ENCODE assay signal across 8 mouse cellular contexts in the genomic region with DNA sequence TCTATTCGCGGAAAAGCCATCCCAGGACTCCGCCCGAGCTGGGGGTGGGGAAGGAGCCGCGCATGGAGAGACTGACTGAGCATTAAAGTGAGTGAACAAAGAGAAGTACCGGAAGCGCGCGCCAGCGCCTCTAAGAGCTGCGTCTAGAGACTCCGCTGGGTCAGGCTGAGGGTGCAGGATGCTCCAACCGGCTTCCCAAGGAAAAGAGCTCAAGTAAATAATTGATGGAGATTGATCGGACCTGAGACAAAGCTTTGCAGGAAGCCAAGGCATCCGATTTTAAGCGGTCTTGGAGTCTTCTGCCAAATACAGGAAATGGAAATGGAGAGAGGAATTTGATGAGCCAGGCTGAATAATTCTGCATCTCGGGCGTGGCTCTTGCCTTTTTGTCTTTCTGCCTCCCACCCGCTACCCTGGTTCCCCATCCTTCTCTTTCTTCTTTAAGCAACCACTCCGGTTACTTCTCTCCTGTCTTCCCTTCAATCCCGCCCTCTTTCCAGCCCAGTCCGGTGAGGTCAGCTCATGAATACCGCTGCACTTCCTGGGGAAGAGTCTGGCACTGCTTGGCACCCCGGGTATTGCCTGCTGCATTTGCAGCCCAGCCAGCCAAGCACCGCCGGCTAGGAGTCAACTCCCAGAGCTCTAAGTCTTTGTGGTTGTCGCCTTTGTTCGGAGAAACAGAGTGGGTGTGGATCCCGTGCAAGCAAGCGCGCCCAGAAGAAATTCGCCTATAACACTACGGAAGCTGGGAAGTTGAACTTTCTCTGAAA. TPM values are rescaled to one million over a fixed set of nuclear protein-coding genes. Genes with fewer than 3 reads are reported as not detected.
A peak's percentile ranks its signal among the peaks of the same experiment; 100 is the strongest.
DNase-seq lines count a peak whose midpoint lies in the region; ATAC-seq and TF ChIP-seq lines count a peak whose summit lies in the region.

A gene (plus strand): TSS at position 274 of the 770 bp plus-strand sequence.

- H3K27me3 ChIP-seq in liver, embryonic 12.5 days (replicated peaks) = peaks cover 56% of the 10 kb centered on the region
- peaks cover 49% of the 10 kb centered on the region for H3K27me3 ChIP-seq in liver, postnatal 0 days (ENCODE audit: insufficient read depth, low read length)
- no peaks in the 10 kb centered on the region for H3K27me3 ChIP-seq in hindbrain, embryonic 13.5 days
- peaks cover 64% of the 10 kb centered on the region for H3K27me3 ChIP-seq in limb, embryonic 13.5 days

- 2% methylated on average over 34 of the region's 34 CpGs for WGBS in liver, embryonic 12.5 days (ENCODE audit: insufficient replicate concordance)
- WGBS in liver, postnatal 0 days (ENCODE audit: insufficient replicate concordance) = 3% methylated on average over 34 of the region's 34 CpGs
- WGBS in hindbrain, embryonic 13.5 days = under 1% methylated on average over 34 of the region's 34 CpGs
- WGBS in limb, embryonic 13.5 days = under 1% methylated on average over 34 of the region's 34 CpGs

- peaks cover 6% of the 10 kb centered on the region; the same call in 1 of the 2 replicates for H3K4me1 ChIP-seq in liver, embryonic 12.5 days
- peaks cover 10% of the 10 kb centered on the region for H3K4me1 ChIP-seq in liver, postnatal 0 days (ENCODE audit: insufficient read depth)
- no peaks in the 10 kb centered on the region for H3K4me1 ChIP-seq in cortical plate, adult 2 months (ENCODE audit: control insufficient read depth, insufficient read depth, low read length)
- H3K4me1 ChIP-seq in hindbrain, embryonic 13.5 days (replicated peaks) = peaks cover 33% of the 10 kb centered on the region
- H3K4me1 ChIP-seq in limb, embryonic 13.5 days = peaks cover 30% of the 10 kb centered on the region

- H3K4me3 ChIP-seq in liver, embryonic 12.5 days = peak within 1 kb of the TSS; percentile 12; the same call in 1 of the 2 replicates
- no peak within 1 kb of the TSS for H3K4me3 ChIP-seq in liver, postnatal 0 days (ENCODE audit: low read depth, low read length)
- H3K4me3 ChIP-seq in cortical plate, adult 2 months (ENCODE audit: insufficient read depth, low read length) = peak within 1 kb of the TSS; percentile 44
- peak within 1 kb of the TSS; percentile 84 for H3K4me3 ChIP-seq in hindbrain, embryonic 13.5 days
- peak within 1 kb of the TSS; percentile 33 for H3K4me3 ChIP-seq in limb, embryonic 13.5 days

- H3K4me2 ChIP-seq in liver, embryonic 12.5 days = peak within 1 kb of the TSS; percentile 29
- H3K4me2 ChIP-seq in liver, postnatal 0 days (ENCODE audit: low read depth, low read length) = no peak within 1 kb of the TSS
- peak within 1 kb of the TSS; percentile 93 for H3K4me2 ChIP-seq in hindbrain, embryonic 13.5 days
- H3K4me2 ChIP-seq in limb, embryonic 13.5 days (replicated peaks) = peak within 1 kb of the TSS; percentile 56

- no peak for TF ChIP-seq EP300 in liver, postnatal 0 days (IDR thresholded peaks at IDR 0.05; ENCODE audit: low read depth)

- ATAC-seq in liver, embryonic 12.5 days = no peak
- ATAC-seq in liver, postnatal 0 days = no peak
- peak; percentile 86 for ATAC-seq in hindbrain, embryonic 13.5 days (ENCODE audit: low FRiP score)
- no peak for ATAC-seq in limb, embryonic 13.5 days (ENCODE audit: low FRiP score, low read depth)

- DNase-seq in liver, postnatal 0 days = no peak
- DNase-seq in right cerebral cortex, postnatal 36 days (ENCODE audit: low spot score in 2 of 2) = peak; percentile 47 to 50
- no peak for DNase-seq in thymus, postnatal 10 days (ENCODE audit: low spot score in 2 of 2)
- DNase-seq in heart, postnatal 14 days = no peak

- intact Hi-C loops in heart, postnatal 14 days (cut with DNase I) = no loop called here

- H3K36me3 ChIP-seq in liver, embryonic 12.5 days = no peaks in the 10 kb centered on the region
- no peaks in the 10 kb centered on the region for H3K36me3 ChIP-seq in liver, postnatal 0 days (replicated peaks; ENCODE audit: insufficient read depth, low read length)
- no peaks in the 10 kb centered on the region for H3K36me3 ChIP-seq in hindbrain, embryonic 13.5 days
- H3K36me3 ChIP-seq in limb, embryonic 13.5 days = no peaks in the 10 kb centered on the region

- no peak within 1 kb of the TSS for H3K9ac ChIP-seq in liver, embryonic 12.5 days
- no peak within 1 kb of the TSS for H3K9ac ChIP-seq in liver, postnatal 0 days (replicated peaks)
- peak within 1 kb of the TSS; percentile 96 for H3K9ac ChIP-seq in hindbrain, embryonic 13.5 days
- H3K9ac ChIP-seq in limb, embryonic 13.5 days = no peak within 1 kb of the TSS

- no peaks in the 10 kb centered on the region for H3K9me3 ChIP-seq in liver, embryonic 12.5 days (replicated peaks)
- H3K9me3 ChIP-seq in liver, postnatal 0 days (ENCODE audit: low read length) = no peaks in the 10 kb centered on the region
- H3K9me3 ChIP-seq in hindbrain, embryonic 13.5 days = no peaks in the 10 kb centered on the region
- H3K9me3 ChIP-seq in limb, embryonic 13.5 days = no peaks in the 10 kb centered on the region

- no peak within 1 kb of the TSS for H3K27ac ChIP-seq in liver, embryonic 12.5 days
- no peak within 1 kb of the TSS for H3K27ac ChIP-seq in liver, postnatal 0 days (ENCODE audit: low read depth)
- H3K27ac ChIP-seq in cortical plate, adult 2 months (ENCODE audit: insufficient read depth, low read length) = no peak within 1 kb of the TSS
- peak within 1 kb of the TSS; percentile 99 for H3K27ac ChIP-seq in hindbrain, embryonic 13.5 days
- no peak within 1 kb of the TSS for H3K27ac ChIP-seq in limb, embryonic 13.5 days

- TF ChIP-seq CTCF in liver, postnatal 0 days (IDR thresholded peaks at IDR 0.05; ENCODE audit: low read depth) = no peak
- TF ChIP-seq CTCF in cortical plate, adult 2 months (IDR thresholded peaks at IDR 0.05; ENCODE audit: extremely low read depth, insufficient read depth, low read length) = no peak

- TF ChIP-seq POLR2A in cortical plate, adult 2 months (IDR thresholded peaks at IDR 0.05; ENCODE audit: extremely low read depth, insufficient read depth, low read length) = no peak; the same call in 1 of the 2 replicates

RNA-seq across cellular contexts. Expression of the gene that starts here (rescaled TPM):
- polyA plus RNA-seq in liver, embryonic 12.5 days (2016; fragmentation: Nextera tagmentation; extraction: Ambion mirVana) = 0.10 and 0.14 TPM in 2 replicates
- not detected in 2 replicates for polyA plus RNA-seq in liver, postnatal 0 days (2015; fragmentation: Nextera tagmentation; extraction: Ambion mirVana)
- 39.6 and 40.0 TPM in 2 replicates for polyA plus RNA-seq in cortical plate, adult 2 months (2012; rRNA removed)
- 86.1 and 99.0 TPM in 2 replicates for polyA plus RNA-seq in hindbrain, embryonic 13.5 days (2015; fragmentation: Nextera tagmentation; extraction: Ambion mirVana)
- polyA plus RNA-seq in limb, embryonic 13.5 days (2015; fragmentation: Nextera tagmentation; extraction: Ambion mirVana) = 0.94 and 1.5 TPM in 2 replicates
- not detected for total RNA-seq in heart, postnatal 14 days (2021)

Comparison
In these comparisons a context has a peak if more than half of its experiments do, and no peak if none do; other contexts are left out.
1. RNA of the gene that starts here (polyA plus RNA-seq): 86.1 to 99.0 TPM in hindbrain, embryonic 13.5 days and 39.6 to 40.0 TPM in cortical plate, adult 2 months; 0.94 to 1.5 TPM in limb, embryonic 13.5 days, 0.10 to 0.14 TPM in liver, embryonic 12.5 days and not detected in liver, postnatal 0 days; every median in the first group is over 10 times any median in the second.
2. DNase-seq: peak in right cerebral cortex, postnatal 36 days (2 of 2); none in liver, postnatal 0 days (single experiment), thymus, postnatal 10 days (0 of 2) and heart, postnatal 14 days (0 of 2).